Mouse (Mus musculus) spleen, adult 18-20 months (tissue): ENCODE measurements around the gene Adcy10.

Source experiments
- DNase-seq, 2 experiments: peaks; one replicate each; pipeline ENCODE4 v3.0.0; 2022; ENCODE audit warnings: mixed read lengths in 2 of 2

The Adcy10 gene

DNA sequence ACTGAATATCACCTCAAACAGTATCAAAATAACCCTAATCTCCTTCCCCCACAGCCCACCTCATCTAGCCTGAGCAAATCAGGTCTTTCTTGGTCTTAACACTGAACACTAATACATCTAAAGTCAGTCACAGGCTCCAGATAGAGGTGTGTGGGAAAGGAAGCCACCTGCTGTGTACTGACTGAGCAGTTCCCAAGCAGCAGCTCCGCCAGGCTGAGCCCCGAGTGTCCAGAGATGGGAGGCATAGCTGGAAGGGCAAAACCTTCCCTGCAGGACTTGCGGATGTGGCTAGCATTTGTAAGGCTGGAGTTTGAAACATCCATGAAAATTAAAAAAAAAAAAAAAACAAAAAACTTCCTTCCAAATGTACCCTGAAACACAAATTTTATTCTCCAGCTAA is 120.1 kb downstream of the Adcy10 start:
- no peak for DNase-seq

- DNase-seq, result no peak
These were observed 120.8 kb downstream of the Adcy10 start for GRCm38 (mm10) chr1:165605774-165606173.

- no peak for DNase-seq
These were observed 123.9 kb downstream of the Adcy10 start for GRCm38 (mm10) chr1:165608904-165609303.

DNA sequence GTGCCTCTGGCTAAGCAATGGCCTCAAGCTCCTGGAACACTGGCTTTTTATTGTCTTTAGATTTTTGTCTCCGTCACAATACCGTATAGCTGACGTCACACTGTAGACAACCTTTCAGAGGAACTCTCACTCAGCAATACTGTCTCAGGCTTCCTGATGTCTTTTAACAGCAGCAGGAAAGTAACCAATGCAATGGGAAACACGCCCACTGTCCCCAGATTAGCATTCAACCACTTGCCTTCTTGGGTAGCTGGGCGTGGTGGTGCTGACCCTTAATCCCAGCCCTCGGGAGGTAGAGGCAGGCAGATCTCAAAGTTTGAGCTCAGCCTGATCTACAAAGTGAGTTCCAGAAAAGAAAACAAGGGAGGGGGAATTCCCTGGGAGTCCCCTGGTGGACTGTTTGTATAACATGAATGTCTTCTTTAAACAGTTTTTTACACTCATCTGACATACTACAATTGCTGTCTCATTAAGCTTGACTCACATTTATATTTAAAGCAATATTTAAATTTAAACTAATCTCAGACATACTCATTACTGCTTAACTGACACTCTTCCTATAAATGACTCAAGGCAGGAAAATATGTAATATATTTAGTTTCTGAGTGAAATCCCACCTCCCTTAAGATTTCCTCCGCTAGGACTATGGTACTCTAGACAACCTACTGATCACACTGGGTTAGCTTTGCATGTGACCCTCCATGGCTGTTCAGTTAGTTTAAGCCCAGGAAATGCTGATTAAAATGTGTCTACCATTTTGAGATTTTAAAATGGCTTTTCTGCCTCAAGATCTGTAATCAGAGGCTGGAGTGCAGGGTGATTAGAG is 124.7 kb downstream of the Adcy10 start:
- no peak for DNase-seq

- no peak for DNase-seq
These were observed 125.5 kb downstream of the Adcy10 start for GRCm38 (mm10) chr1:165610321-165610999.

DNA sequence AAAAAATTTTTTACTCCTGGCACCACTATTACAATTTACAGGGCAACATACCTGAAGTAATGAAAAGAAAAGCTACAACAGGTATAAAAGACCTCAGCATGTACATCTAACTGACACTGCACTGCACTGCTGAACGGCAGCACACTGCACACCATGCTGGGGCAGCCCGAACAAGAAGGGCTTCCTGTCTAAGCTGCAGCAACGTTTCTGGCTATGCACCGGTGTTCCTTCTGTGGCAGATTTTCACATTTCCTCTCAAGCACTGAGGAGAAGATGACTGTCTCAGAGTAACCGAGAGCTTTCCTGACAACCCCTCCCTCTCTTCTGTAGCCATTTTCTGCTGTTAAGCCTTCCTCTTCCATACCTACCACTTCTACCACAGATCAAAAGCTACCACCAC is 127.7 kb downstream of the Adcy10 start:
- DNase-seq, result no peak

DNA sequence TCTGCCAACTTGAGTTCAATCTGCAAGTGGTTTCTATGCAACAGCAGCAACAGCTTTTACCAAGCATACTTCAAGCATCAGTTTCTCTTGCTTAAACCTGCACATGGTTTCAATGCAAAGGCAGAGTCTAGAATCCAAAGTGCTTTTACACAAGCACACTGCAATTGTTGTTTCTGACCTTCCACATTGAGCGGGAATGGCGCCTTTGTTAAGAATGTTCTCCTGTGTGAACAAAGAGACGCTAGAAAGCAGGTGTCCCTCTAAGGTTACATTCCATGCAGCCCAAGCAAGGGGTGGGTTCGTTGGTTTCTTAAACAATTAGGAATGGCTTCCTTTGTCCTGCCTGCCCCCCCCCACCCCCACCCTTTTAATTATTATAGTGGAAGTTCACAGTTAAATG is 128.9 kb downstream of the Adcy10 start:
- no peak for DNase-seq

- DNase-seq, result no peak
These were observed 129.8 kb downstream of the Adcy10 start for GRCm38 (mm10) chr1:165614793-165615192.

GRCm38 (mm10) chr1:165616652-165617051 is 131.7 kb downstream of the Adcy10 start:
- no peak for DNase-seq

DNA sequence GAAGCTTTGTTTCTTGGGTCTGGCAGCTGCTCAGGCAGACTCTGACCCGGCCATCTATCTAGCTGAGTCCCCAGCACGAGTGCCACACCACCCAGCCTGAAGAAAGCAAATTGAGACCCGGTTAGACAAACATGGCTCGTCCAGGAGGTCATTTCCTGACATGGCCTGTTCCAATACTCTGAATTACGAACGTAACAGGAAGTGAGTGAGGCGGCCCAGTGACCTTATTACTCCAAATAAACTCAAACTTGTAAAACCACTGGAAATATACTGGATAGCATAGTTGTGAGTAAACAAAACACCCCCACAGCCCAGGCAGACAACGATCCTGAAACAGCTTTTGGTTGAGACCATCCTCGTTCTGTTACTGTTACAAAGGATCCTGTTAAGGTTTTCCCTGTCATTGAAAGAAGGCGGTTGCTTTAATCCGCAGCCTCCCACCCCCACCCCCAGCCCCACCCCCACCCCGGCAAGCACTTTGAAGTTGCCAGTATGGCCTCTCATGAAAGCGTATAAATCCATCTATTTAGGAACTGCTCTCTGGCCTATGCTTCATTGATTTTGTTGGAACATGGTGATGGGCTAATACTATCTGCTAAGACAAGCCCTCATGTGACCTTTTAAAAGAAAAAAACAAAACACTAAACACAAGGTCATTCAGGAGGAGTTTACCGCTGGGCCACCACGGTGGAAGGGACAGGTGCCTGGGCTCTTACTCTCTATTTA is 132.3 kb downstream of the Adcy10 start:
- no peak for DNase-seq

GRCm38 (mm10) chr1:165618201-165618624 is 133.2 kb downstream of the Adcy10 start:
- no peak for DNase-seq

GRCm38 (mm10) chr1:165625058-165625457 is 140.1 kb downstream of the Adcy10 start:
- no peak for DNase-seq

DNA sequence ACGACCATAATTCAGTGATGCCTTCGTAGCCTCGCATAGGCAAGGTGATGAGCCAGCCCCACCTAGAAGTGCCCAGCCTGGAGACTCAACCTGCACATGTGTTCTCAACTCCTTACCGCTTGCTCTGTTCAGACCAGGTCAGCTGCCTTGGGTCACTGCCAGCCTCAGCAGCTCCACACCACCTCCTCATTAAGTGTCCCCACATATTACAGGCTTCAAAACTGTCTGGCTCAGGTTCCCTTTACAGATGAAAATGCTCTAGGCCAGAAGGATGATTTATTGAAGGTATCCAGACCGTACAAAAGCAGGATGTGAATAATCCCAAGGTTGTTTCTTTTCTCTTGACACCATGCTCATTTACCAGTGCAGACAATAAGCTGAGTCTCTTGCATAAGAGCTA is 140.9 kb downstream of the Adcy10 start:
- DNase-seq, result no peak
